Mouse (Mus musculus) megakaryocyte, embryonic 14.5 days (primary cell): Measurements from ENCODE around the gene Cmklr1. TPM values are rescaled to one million over a fixed set of nuclear protein-coding genes. Genes with fewer than 3 reads are reported as not detected.

ENCODE experiments used
- H3K27me3 ChIP-seq: replicated peaks from 2 replicates; pipeline ENCODE3; 2012; ENCODE audit warnings: inconsistent platforms
- H3K36me3 ChIP-seq: replicated peaks from 2 replicates; pipeline ENCODE3; 2012; ENCODE audit warnings: low read length, inconsistent platforms, mixed read lengths
- H3K4me1 ChIP-seq: 2 replicates; pipeline ENCODE4 v1.6.1; 2012; ENCODE audit warnings: inconsistent platforms
- H3K4me3 ChIP-seq: replicated peaks from 2 replicates; pipeline ENCODE3; 2012; ENCODE audit warnings: moderate library complexity, mild to moderate bottlenecking, inconsistent platforms
- H3K9me3 ChIP-seq: 2 replicates; pipeline ENCODE4 v1.6.1; 2012; ENCODE audit warnings: inconsistent platforms
- FLI1 ChIP-seq: IDR thresholded peaks from 2 replicates; pipeline ENCODE4 v1.6.1; 2012; ENCODE audit warnings: low read length, inconsistent platforms, mixed read lengths
- GATA1 ChIP-seq: IDR thresholded peaks from 3 replicates; pipeline ENCODE4 v1.6.1; 2012; ENCODE audit warnings: mixed read lengths, low read length, inconsistent platforms, borderline replicate concordance
- polyA plus RNA-seq: library from polyadenylated mRNA; stranded (reverse); fragments of >175 nt; gene quantifications from 2 replicates; pipeline ENCODE4 v1.2.3, GENCODE M21; 2012; ENCODE audit warnings: low replicate concordance; ENCODE audit not compliant: insufficient read depth

Gene Cmklr1
- polyA plus RNA-seq, 1 experiment: 4.3 TPM

DNA sequence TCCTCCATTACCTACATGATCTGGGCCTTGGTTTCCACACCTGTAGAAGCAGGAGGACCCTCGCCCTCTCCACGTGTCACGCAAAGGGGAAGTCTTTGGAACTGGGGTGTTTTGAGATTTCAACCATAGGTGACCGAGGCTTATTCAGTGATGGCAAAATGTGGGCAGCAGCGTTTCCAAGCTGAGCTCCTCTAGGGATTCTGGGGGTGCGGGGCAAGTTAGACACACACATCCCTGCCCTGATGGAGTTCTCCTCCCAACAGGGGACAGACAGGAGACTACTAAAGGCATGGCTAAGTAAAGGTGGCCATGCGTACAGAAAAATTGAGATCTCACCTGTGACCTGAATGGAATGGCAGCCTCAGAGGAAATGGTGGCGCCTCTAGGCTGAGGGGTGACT, 41.7 kb downstream of the Cmklr1 start:
- Histone ChIP-seq H3K9me3 (peaks cover 4% of the 10 kb centered on the region; the same call in 1 of the 2 replicates), H3K36me3 (no peaks in the 10 kb centered on the region), H3K4me1 (peaks cover 9% of the 10 kb centered on the region), H3K27me3 (peaks cover 46% of the 10 kb centered on the region), H3K4me3 (no peak overlapping the region)
- TF ChIP-seq GATA1 (no peak), FLI1 (no peak)

DNA sequence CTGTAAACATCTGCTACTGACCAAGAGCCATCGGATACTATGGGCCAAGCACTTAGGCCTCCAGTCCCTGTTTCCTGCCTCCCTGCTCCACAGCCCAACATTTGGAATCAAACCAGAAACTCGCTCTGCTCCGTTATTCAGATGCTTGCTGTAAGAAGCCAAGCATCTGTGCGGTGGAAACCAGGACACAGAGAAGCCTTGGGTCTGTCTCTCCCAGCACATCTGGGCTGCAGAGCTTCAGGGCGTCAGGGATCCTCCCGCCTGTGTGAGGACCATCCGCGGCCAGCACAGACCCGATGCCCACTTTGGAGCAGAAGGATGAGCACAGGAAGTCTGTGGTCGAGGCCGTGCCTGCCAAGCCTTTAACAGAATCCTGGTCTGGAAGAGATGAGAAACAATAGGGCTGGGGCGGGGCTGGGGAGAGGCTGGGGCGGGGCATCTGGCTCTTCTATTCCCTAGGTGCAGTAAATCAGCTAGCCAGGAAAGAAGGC, 42.2 kb downstream of the Cmklr1 start:
- Histone ChIP-seq H3K27me3 (peaks cover 46% of the 10 kb centered on the region), H3K4me3 (no peak overlapping the region), H3K36me3 (no peaks in the 10 kb centered on the region), H3K9me3 (peaks cover 4% of the 10 kb centered on the region; the same call in 1 of the 2 replicates), H3K4me1 (peaks cover 9% of the 10 kb centered on the region)
- TF ChIP-seq GATA1 (no peak), FLI1 (no peak)

DNA sequence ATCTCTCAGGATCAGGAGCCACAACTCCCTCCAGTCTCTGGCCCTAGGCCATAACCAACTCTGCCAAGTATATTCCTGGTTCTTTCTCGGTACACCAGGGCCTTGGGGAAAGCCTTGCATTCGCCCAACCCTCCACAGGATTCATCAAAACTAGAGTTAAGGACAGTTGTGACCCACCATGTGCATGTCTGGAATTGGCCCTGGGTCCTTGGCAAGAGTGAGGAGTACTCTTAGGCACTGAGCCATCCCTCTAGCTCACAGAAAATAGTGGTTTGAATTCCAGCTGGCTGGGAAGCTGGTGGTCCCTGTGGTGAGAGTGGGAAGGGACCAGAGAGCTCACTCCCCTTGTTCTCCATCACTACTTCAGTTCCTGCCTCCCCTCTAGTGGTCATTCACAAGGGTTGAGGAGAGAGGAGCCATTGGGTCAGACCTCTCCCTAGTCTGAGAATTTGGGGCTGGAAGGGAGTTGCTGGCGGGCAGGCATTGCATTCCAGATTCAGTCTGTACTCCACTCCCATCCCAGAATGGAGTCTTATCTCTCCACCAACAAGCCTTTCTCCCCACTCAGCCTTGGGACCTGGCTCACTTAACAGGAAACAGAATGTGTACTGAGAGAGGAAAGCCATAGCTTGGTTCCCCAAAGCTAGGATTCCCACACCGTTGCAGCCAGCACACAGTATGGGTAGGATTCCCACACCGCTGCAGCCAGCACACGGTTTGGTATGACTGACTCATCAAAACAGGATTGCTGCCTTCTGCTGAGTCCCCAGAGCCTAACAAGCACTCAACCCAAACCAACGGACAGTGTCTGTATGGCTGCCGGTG, 43.1 kb downstream of the Cmklr1 start:
- H3K9me3 ChIP-seq: peaks cover 4% of the 10 kb centered on the region; the same call in 1 of the 2 replicates
- TF ChIP-seq FLI1: no peak
- no peak for TF ChIP-seq GATA1
- peaks cover 46% of the 10 kb centered on the region for H3K27me3 ChIP-seq
- H3K36me3 ChIP-seq: no peaks in the 10 kb centered on the region
- no peak overlapping the region for H3K4me3 ChIP-seq
- H3K4me1 ChIP-seq: peaks cover 9% of the 10 kb centered on the region

DNA sequence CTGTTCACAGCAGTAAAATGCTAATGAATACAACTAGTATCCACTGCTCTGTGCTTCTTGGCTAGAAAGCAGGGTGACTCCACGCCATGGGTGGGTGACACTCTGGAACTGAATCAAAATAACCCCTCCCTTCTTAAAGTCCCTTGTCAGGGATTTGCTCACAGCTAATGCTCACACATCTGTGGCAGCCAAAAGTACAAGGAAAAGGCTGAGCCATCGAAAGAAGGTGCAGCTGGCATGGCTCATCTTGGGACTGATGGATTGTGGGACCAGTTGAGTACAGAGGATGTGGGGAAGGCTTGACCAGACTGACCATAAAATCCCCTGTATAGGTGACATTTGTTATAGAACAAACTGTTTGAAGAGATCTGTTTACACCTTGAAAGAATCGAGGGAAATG, 44.1 kb downstream of the Cmklr1 start:
- Histone ChIP-seq H3K9me3 (peaks cover 4% of the 10 kb centered on the region; the same call in 1 of the 2 replicates), H3K4me3 (no peak overlapping the region), H3K4me1 (peaks cover 9% of the 10 kb centered on the region), H3K27me3 (peaks cover 36% of the 10 kb centered on the region), H3K36me3 (no peaks in the 10 kb centered on the region)
- TF ChIP-seq FLI1 (no peak), GATA1 (no peak)

DNA sequence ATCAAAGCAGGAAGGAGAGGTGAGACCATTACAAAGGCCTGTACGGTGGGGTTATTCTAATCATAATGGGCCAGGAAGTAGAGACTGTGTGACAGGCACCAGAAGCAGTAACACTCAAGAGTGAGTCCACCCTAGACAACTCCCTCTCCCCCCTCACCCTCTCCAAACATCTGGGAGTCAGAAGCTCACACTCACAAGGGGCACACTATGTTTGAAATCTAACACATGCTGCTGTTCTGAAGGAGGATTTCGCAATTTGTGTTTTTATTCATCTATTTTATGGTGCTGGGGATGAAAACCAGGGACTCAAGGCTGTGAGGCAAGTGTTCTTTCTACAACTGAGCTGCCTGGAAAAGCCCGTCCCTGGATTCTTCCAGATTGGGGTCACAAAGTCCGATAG, 45.5 kb downstream of the Cmklr1 start:
- H3K36me3 ChIP-seq: no peaks in the 10 kb centered on the region
- peaks cover 8% of the 10 kb centered on the region for H3K9me3 ChIP-seq
- no peak overlapping the region for H3K4me3 ChIP-seq
- H3K4me1 ChIP-seq: peaks cover 9% of the 10 kb centered on the region
- H3K27me3 ChIP-seq: peaks cover 29% of the 10 kb centered on the region
- TF ChIP-seq FLI1 (no peak), GATA1 (no peak)

DNA sequence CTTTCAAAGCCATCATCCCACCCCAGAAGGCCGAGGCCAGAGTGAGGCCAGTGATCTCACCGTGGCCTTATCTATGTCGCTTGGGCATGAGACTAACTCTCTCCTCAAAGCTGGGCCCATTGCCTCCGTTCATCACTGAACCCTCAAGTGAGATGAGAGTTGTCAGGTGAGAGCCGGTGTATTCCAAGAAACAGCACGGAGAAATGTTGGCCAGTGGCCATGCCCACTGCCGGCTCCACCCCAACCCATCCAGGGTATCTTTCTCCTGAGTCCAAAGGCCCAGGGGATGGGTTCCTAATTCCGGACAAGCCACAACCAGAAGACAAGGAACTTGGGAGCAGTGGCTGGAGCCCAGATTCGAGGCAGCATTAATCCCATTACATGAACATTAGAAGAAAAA, 46.8 kb downstream of the Cmklr1 start:
- Histone ChIP-seq H3K27me3 (peaks cover 17% of the 10 kb centered on the region), H3K36me3 (no peaks in the 10 kb centered on the region), H3K4me3 (no peak overlapping the region), H3K4me1 (peaks cover 9% of the 10 kb centered on the region), H3K9me3 (peaks cover 17% of the 10 kb centered on the region)
- TF ChIP-seq FLI1 (no peak), GATA1 (no peak)

DNA sequence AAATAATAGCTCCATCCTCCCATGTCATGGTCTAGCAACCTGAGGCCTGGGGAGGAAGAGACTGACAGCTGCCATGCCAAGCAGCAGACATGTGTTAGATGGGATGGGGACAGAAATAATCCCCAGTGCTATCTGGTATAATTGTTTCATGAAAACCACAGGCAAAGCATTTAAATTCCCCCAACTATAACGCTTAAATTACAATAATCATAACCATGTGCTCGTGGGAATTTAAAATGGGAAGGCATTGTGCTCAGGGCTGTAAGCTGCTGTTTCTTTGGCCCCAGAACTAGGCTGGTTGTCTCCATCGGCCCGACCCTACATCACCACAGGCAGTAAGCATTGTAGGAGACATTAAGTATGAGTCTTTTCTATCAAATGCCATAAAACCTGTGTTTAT, 49.4 kb downstream of the Cmklr1 start:
- H3K4me1 ChIP-seq: no peaks in the 10 kb centered on the region
- no peaks in the 10 kb centered on the region for H3K36me3 ChIP-seq
- peaks cover 21% of the 10 kb centered on the region for H3K9me3 ChIP-seq
- no peak overlapping the region for H3K4me3 ChIP-seq
- H3K27me3 ChIP-seq: peaks cover 2% of the 10 kb centered on the region
- TF ChIP-seq FLI1 (no peak), GATA1 (no peak)

DNA sequence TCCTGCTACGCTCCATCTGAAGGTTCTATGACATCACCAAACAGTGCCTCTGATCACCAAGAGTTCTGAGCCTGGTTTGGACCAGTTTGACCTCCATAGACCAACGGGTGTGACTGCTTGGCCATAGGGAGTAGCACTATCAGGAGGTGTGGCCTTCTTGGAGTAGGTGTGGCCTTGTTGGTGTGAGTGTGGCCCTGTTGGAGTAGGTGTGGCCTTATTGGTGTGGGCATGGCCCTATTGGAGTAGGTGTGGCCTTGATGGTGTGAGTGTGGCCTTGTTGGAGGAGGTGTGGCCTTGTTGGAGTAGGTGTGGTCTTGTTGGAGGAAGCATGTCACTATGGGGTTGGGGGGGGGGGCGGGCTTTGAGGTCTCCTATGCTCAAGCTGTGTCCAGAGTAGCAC, 50.0 kb downstream of the Cmklr1 start:
- TF ChIP-seq GATA1 (no peak), FLI1 (no peak)
- Histone ChIP-seq H3K9me3 (peaks cover 21% of the 10 kb centered on the region), H3K27me3 (no peaks in the 10 kb centered on the region), H3K4me3 (no peak overlapping the region), H3K36me3 (no peaks in the 10 kb centered on the region), H3K4me1 (peaks cover 2% of the 10 kb centered on the region)

DNA sequence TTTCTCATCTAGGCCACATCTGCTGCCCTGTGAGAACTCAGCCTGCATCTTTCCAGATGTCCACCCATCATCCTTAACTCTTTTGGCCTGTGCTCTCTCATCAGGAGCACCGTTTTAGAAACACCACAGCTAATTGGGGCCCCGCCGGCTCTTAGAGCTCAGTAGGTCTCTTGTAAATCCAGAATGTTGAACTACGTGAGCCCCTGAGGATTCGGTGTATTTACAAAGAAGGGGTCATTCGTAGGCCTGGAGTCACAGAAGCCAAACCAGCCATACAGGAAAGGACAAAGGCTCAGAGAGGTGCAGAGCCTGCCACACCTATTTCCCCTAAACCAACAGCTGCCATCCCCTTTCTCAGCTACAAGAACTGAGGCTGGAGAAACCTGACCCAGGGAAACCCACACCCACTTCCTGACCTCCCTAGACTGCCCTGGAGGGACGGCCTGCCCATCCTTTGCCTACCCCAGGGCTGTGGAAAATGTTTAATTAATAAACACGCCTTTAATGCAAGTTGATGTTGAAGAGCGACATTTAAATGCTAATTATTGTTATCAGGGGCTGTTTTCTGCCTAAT, 53.4 kb downstream of the Cmklr1 start:
- no peak overlapping the region for H3K4me3 ChIP-seq
- no peak for TF ChIP-seq FLI1
- no peak for TF ChIP-seq GATA1
- no peaks in the 10 kb centered on the region for H3K36me3 ChIP-seq
- H3K4me1 ChIP-seq: peaks cover 25% of the 10 kb centered on the region
- H3K9me3 ChIP-seq: peaks cover 21% of the 10 kb centered on the region
- peaks cover 6% of the 10 kb centered on the region for H3K27me3 ChIP-seq

DNA sequence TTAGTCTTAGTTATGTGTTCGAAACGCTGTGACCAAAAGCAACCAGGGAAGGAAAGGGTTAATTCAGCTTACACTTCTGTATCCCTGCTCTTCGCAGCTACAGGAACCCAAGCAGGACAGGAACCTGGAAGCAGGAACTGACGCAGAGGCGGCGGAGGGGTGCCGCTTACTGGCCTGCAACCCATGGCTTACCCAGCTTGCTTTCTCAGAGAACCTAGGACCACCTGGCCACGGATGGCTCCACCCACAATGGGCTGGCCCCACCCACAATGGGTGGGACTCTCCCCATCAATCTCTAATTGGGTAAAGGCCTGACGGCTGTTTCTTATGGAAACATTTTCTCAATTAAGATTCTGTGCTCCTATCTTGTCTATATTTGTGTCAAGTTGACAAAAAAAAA, 54.0 kb downstream of the Cmklr1 start:
- Histone ChIP-seq H3K9me3 (peaks cover 21% of the 10 kb centered on the region), H3K36me3 (no peaks in the 10 kb centered on the region), H3K27me3 (peaks cover 12% of the 10 kb centered on the region), H3K4me1 (peaks cover 31% of the 10 kb centered on the region), H3K4me3 (no peak overlapping the region)
- TF ChIP-seq GATA1: no peak
- TF ChIP-seq FLI1: no peak
